Mouse (Mus musculus) CH12F3 (cell line): Measurements from ENCODE around the gene Tmem200a.
"Not testable (repeated sequence)": the region's sequence is repeated elsewhere in the genome, so short reads cannot be mapped to it uniquely, and the experiment has no call there.

Source experiments
- in situ Hi-C: fragments of 300-500 bp; cut with MboI; formaldehyde crosslinking; loops from 2 replicates; pipeline ENCODE4 v1.14.3; 2020; ENCODE audit warnings: low sequenced_read_pairs

Gene Tmem200a

GRCm38 (mm10) chr10:25894126-25894525 is 184.7 kb downstream of the Tmem200a start:
- in situ Hi-C loops = not testable (repeated sequence)

GRCm38 (mm10) chr10:25887225-25887624 is 191.6 kb downstream of the Tmem200a start:
- in situ Hi-C loops = no loop called here

DNA sequence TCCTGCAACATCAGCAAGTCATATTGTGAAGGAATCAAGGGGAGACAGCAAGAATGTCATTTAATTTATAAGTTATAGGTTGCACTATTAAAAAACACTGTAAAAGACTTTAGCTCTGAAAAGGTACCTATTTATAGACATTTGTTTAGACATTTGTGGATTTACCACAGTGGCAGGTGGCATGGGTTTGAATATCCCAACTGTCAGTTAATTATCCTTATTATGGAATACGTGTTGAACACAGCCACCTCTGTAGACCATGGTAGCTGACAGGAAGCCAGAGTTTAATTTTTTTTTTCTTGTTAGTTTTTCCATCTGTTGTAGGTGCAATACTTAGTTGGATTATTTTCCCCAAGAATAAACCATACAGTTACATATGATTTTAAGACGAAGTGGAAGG is 194.3 kb downstream of the Tmem200a start:
- in situ Hi-C loops = no loop called here

GRCm38 (mm10) chr10:25877731-25878130 is 201.1 kb downstream of the Tmem200a start:
- in situ Hi-C loops = no loop called here

DNA sequence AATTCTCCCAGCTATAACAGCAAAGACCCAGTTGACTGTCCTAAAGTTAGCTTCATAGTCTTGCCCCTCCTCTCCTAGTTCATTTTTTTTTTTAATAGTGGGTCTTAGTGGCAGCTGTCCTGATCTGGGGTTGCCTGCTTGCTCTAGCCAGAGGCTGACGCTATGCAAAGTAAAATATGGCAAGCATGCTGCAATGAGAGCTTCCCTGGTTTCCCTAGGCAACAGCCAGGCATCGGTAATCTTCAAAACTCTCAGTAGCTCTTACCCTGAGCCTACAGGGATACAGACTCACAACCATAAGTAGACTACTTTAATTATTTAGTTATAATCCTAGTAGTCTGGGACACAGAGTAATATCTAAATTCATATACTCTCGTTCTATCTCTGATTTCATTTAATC is 202.0 kb downstream of the Tmem200a start:
- in situ Hi-C loops = no loop called here

DNA sequence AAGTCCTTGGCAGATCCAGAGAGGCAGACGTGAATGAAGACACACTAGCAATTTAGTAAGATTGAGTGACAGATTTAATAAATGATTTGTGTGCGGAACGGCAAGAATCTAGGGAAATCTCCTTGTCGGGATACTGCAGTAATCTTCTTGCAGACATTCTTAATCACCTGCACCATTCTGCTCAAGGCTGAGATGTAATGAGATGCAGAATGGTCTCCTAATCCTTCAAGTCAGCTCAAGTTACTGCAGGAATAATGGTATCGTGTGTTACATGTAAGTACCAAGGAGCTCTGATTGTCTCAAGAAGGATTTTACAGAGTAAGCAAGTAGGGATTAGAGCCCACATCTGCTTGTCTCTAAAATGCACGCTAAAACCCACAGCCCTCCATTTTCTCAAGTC is 210.1 kb downstream of the Tmem200a start:
- in situ Hi-C loops = no loop called here
